Mouse (Mus musculus) embryonic facial prominence, embryonic 12.5 days (tissue): ENCODE data around the gene Cog4. TPM values are rescaled to one million over a fixed set of nuclear protein-coding genes. Genes with fewer than 3 reads are reported as not detected.
A peak's percentile ranks its signal among the peaks of the same experiment; 100 is the strongest.

Experiments used
- ATAC-seq: fragments of 200-750 bp; cut with Nextera tagmentation; 2 replicates; pipeline ENCODE4 v1.8.0; 2017; ENCODE audit not compliant: insufficient number of reproducible peaks, insufficient read depth, low FRiP score, low TSS enrichment
- H3K27ac ChIP-seq: fragments of 300-500 bp; sonication (generic); 2 replicates; pipeline ENCODE4 v1.5.1; 2016; ENCODE audit warnings: mild to moderate bottlenecking
- H3K27me3 ChIP-seq: fragments of 300-500 bp; sonication (generic); 2 replicates; pipeline ENCODE4 v1.6.1; 2016; ENCODE audit warnings: mild to moderate bottlenecking, moderate library complexity
- H3K36me3 ChIP-seq: fragments of 300-500 bp; sonication (generic); 2 replicates; pipeline ENCODE4 v1.6.1; 2016; ENCODE audit warnings: mild to moderate bottlenecking
- H3K4me1 ChIP-seq: fragments of 300-500 bp; sonication (generic); 2 replicates; pipeline ENCODE4 v1.6.1; 2016
- H3K4me2 ChIP-seq: fragments of 300-500 bp; sonication (generic); replicated peaks from 2 replicates; pipeline ENCODE4 v1.6.1; 2016; ENCODE audit warnings: mild to moderate bottlenecking, moderate library complexity
- H3K4me3 ChIP-seq: fragments of 300-500 bp; sonication (generic); 2 replicates; pipeline ENCODE4 v1.5.1; 2016; ENCODE audit warnings: mild to moderate bottlenecking
- H3K9ac ChIP-seq: fragments of 300-500 bp; sonication (generic); 2 replicates; pipeline ENCODE4 v1.6.1; 2016; ENCODE audit warnings: mild to moderate bottlenecking, moderate library complexity
- H3K9me3 ChIP-seq: fragments of 300-500 bp; sonication (generic); 2 replicates; pipeline ENCODE4 v1.6.1; 2016; ENCODE audit warnings: mild to moderate bottlenecking, moderate library complexity
- WGBS: fragments of 180-500 bp; shearing (Covaris S2); methylation state at CpG from one replicate; pipeline ENCODE4 v1.1.7; 2016; 5-methylcytosine and 5-hydroxymethylcytosine counted together
- polyA plus RNA-seq: library from polyadenylated mRNA; unstranded; fragments of >200 nt; fragmentation: Nextera tagmentation; extraction: Ambion mirVana; gene quantifications from 2 replicates; pipeline ENCODE4 v1.2.1, GENCODE M21; 2016

The Cog4 gene
- 85.5 and 87.8 TPM in 2 replicates for polyA plus RNA-seq

- ATAC-seq = peak; percentile 75; the same call in 1 of the 2 replicates
- peak within 1 kb of the TSS; percentile 89 for H3K9ac ChIP-seq
- H3K4me3 ChIP-seq = peak within 1 kb of the TSS; percentile 90
- peak within 1 kb of the TSS; percentile 70 for H3K4me2 ChIP-seq
- no peaks in the 10 kb centered on the region for H3K9me3 ChIP-seq
- peaks cover 47% of the 10 kb centered on the region for H3K36me3 ChIP-seq
- peaks cover 22% of the 10 kb centered on the region for H3K4me1 ChIP-seq
- under 1% methylated on average over 53 of the region's 53 CpGs for WGBS
- no peaks in the 10 kb centered on the region for H3K27me3 ChIP-seq
- peak within 1 kb of the TSS; percentile 93 for H3K27ac ChIP-seq
Measured at GRCm38 (mm10) chr8:110846405-110847170, at the start of gene Cog4, which contains the start of gene Sf3b3. TSS of gene Cog4 (plus strand) at chr8:110846600. TSS of gene Sf3b3 (minus strand) at chr8:110846787.

GRCm38 (mm10) chr8:110797086-110797485 is 49.3 kb upstream of the Cog4 start:
- no peak overlapping the region for H3K4me3 ChIP-seq
- H3K4me2 ChIP-seq = no peak overlapping the region
- H3K27ac ChIP-seq = no peak overlapping the region
- no peak overlapping the region for H3K9ac ChIP-seq
- H3K4me1 ChIP-seq = no peaks in the 10 kb centered on the region
- H3K36me3 ChIP-seq = no peaks in the 10 kb centered on the region
- ATAC-seq = no peak
- WGBS = 94% methylated on average over 8 of the region's 8 CpGs
- no peaks in the 10 kb centered on the region for H3K27me3 ChIP-seq
- 0 out of 2 replicates have a peak, but pooled peaks cover 2% of the 10 kb centered on the region for H3K9me3 ChIP-seq

- Histone ChIP-seq H3K4me1 (0 out of 2 replicates have a peak, but pooled peaks cover 1% of the 10 kb centered on the region), H3K9me3 (no peaks in the 10 kb centered on the region), H3K9ac (no peak overlapping the region), H3K27ac (no peak overlapping the region), H3K27me3 (no peaks in the 10 kb centered on the region), H3K4me2 (no peak overlapping the region), H3K36me3 (no peaks in the 10 kb centered on the region), H3K4me3 (no peak overlapping the region)
- no peak for ATAC-seq
- WGBS = 84% methylated on average over 5 of the region's 5 CpGs
Measured at GRCm38 (mm10) chr8:110802988-110803387, 43.4 kb upstream of the Cog4 start.

GRCm38 (mm10) chr8:110803856-110804255 is 42.5 kb upstream of the Cog4 start:
- no peak overlapping the region for H3K4me2 ChIP-seq
- no peak overlapping the region for H3K4me3 ChIP-seq
- 88% methylated on average over 9 of the region's 9 CpGs for WGBS
- H3K9ac ChIP-seq = no peak overlapping the region
- no peaks in the 10 kb centered on the region for H3K9me3 ChIP-seq
- ATAC-seq = no peak
- H3K27me3 ChIP-seq = no peaks in the 10 kb centered on the region
- H3K4me1 ChIP-seq = peaks cover 10% of the 10 kb centered on the region; the same call in 1 of the 2 replicates
- H3K36me3 ChIP-seq = peaks cover under 1% of the 10 kb centered on the region; the same call in 1 of the 2 replicates
- H3K27ac ChIP-seq = no peak overlapping the region

GRCm38 (mm10) chr8:110804825-110805514 is 41.4 kb upstream of the Cog4 start:
- no peak overlapping the region for H3K9ac ChIP-seq

GRCm38 (mm10) chr8:110805669-110806068 is 40.7 kb upstream of the Cog4 start, which contains the start of gene Il34:
TSS of gene Il34 (minus strand) at chr8:110805924.
- Histone ChIP-seq H3K36me3 (peaks cover 19% of the 10 kb centered on the region), H3K4me1 (peaks cover 13% of the 10 kb centered on the region; the same call in 1 of the 2 replicates), H3K9ac (no peak within 1 kb of the TSS), H3K4me3 (no peak within 1 kb of the TSS), H3K9me3 (no peaks in the 10 kb centered on the region), H3K4me2 (no peak within 1 kb of the TSS), H3K27me3 (no peaks in the 10 kb centered on the region), H3K27ac (no peak within 1 kb of the TSS)
- WGBS = 43% methylated on average over 12 of the region's 12 CpGs
- no peak for ATAC-seq

More at GRCm38 (mm10) chr8:110804825-110805514, 41.4 kb upstream of the Cog4 start:
- Histone ChIP-seq H3K4me3 (no peak overlapping the region), H3K9me3 (no peaks in the 10 kb centered on the region), H3K27ac (no peak overlapping the region), H3K4me1 (peaks cover 13% of the 10 kb centered on the region; the same call in 1 of the 2 replicates), H3K27me3 (no peaks in the 10 kb centered on the region), H3K36me3 (peaks cover 12% of the 10 kb centered on the region), H3K4me2 (no peak overlapping the region)
- WGBS = 46% methylated on average over 3 of the region's 3 CpGs
- ATAC-seq = no peak

- 79% methylated on average over 1 of the region's 1 CpGs for WGBS
- Histone ChIP-seq H3K27ac (no peak overlapping the region), H3K27me3 (no peaks in the 10 kb centered on the region), H3K4me2 (no peak overlapping the region), H3K9ac (no peak overlapping the region), H3K4me1 (peaks cover 13% of the 10 kb centered on the region; the same call in 1 of the 2 replicates), H3K9me3 (no peaks in the 10 kb centered on the region), H3K36me3 (peaks cover 24% of the 10 kb centered on the region), H3K4me3 (no peak overlapping the region)
- ATAC-seq = no peak
Measured at GRCm38 (mm10) chr8:110806146-110806545, 40.3 kb upstream of the Cog4 start.

- 0 out of 2 replicates have a peak, but pooled peaks have one; percentile 3 for ATAC-seq
- H3K27me3 ChIP-seq = no peaks in the 10 kb centered on the region
- WGBS = 50% methylated on average over 13 of the region's 13 CpGs
- H3K36me3 ChIP-seq = peaks cover 50% of the 10 kb centered on the region
- H3K4me2 ChIP-seq = no peak overlapping the region
- H3K4me3 ChIP-seq = no peak overlapping the region
- H3K9ac ChIP-seq = no peak overlapping the region
- H3K27ac ChIP-seq = peak overlapping the region; percentile 55; the same call in 1 of the 2 replicates
- H3K4me1 ChIP-seq = peaks cover 13% of the 10 kb centered on the region; the same call in 1 of the 2 replicates
- no peaks in the 10 kb centered on the region for H3K9me3 ChIP-seq
Measured at GRCm38 (mm10) chr8:110808495-110809472, 37.6 kb upstream of the Cog4 start.

GRCm38 (mm10) chr8:110809831-110810230 is 36.6 kb upstream of the Cog4 start:
- 69% methylated on average over 2 of the region's 2 CpGs for WGBS
- H3K27ac ChIP-seq = no peak overlapping the region
- H3K27me3 ChIP-seq = no peaks in the 10 kb centered on the region
- H3K36me3 ChIP-seq = peaks cover 60% of the 10 kb centered on the region
- ATAC-seq = no peak
- H3K4me1 ChIP-seq = peaks cover 13% of the 10 kb centered on the region; the same call in 1 of the 2 replicates
- H3K4me3 ChIP-seq = no peak overlapping the region
- no peak overlapping the region for H3K9ac ChIP-seq
- H3K4me2 ChIP-seq = no peak overlapping the region
- no peaks in the 10 kb centered on the region for H3K9me3 ChIP-seq

- Histone ChIP-seq H3K4me2 (no peak overlapping the region), H3K27ac (no peak overlapping the region), H3K9ac (no peak overlapping the region), H3K36me3 (peaks cover 68% of the 10 kb centered on the region), H3K27me3 (no peaks in the 10 kb centered on the region), H3K4me3 (no peak overlapping the region), H3K4me1 (peaks cover 13% of the 10 kb centered on the region; the same call in 1 of the 2 replicates), H3K9me3 (no peaks in the 10 kb centered on the region)
- WGBS = 91% methylated on average over 7 of the region's 7 CpGs
- no peak for ATAC-seq
Measured at GRCm38 (mm10) chr8:110810481-110811065, 35.8 kb upstream of the Cog4 start.
